Mouse (Mus musculus) heart, postnatal 0 days (tissue): ENCODE results near the gene Dmbt1.

ENCODE experiments used
- CTCF ChIP-seq: IDR thresholded peaks from 2 replicates; pipeline ENCODE4 v1.5.1; 2016; ENCODE audit warnings: antibody characterized with exemption, control low read depth, low read depth
- EP300 ChIP-seq: IDR thresholded peaks from 2 replicates; pipeline ENCODE4 v1.6.1; 2016; ENCODE audit warnings: antibody characterized with exemption, low read depth

- TF ChIP-seq CTCF (no peak), EP300 (no peak)
These were observed 46.7 kb upstream of the Dmbt1 start for GRCm38 (mm10) chr7:130985193-130985592.
